ENCODE assay signal across 25 mouse cellular contexts in genomic region chr3:52548201-52548893, GRCm38 (mm10).
DNase-seq lines count a peak whose midpoint lies in the region; ATAC-seq and TF ChIP-seq lines count a peak whose summit lies in the region.
"Had no signal": no experiment of that assay in that cellular context is flagged by ENCODE, and none has a peak within 500 bp of the region (broad histone marks: within the 10 kb centered on the region; RNA-seq: fewer than 3 reads in every experiment).

No protein-coding gene starts in this region.

- H3K27me3 ChIP-seq in forebrain, embryonic 14.5 days (replicated peaks; ENCODE audit: control insufficient read depth, insufficient read depth, low read length), result no peaks in the 10 kb centered on the region
- no peaks in the 10 kb centered on the region for H3K27me3 ChIP-seq in forebrain, embryonic 15.5 days
- H3K27me3 ChIP-seq in lung, postnatal 0 days (replicated peaks; ENCODE audit: insufficient read depth, low read length), result no peaks in the 10 kb centered on the region
- H3K27me3 ChIP-seq: embryonic facial prominence, embryonic 12.5 days; intestine, embryonic 15.5 days had no signal

- H3K4me2 ChIP-seq in forebrain, embryonic 14.5 days (ENCODE audit: low read length), result no peak overlapping the region
- no peak overlapping the region for H3K4me2 ChIP-seq in forebrain, embryonic 15.5 days (replicated peaks)
- H3K4me2 ChIP-seq in lung, postnatal 0 days (replicated peaks; ENCODE audit: low read depth, low read length), result no peak overlapping the region
- H3K4me2 ChIP-seq: embryonic facial prominence, embryonic 12.5 days; embryonic facial prominence, embryonic 15.5 days; heart, embryonic 11.5 days; heart, embryonic 15.5 days; hindbrain, embryonic 13.5 days; intestine, embryonic 15.5 days had no signal

- H3K4me3 ChIP-seq in forebrain, embryonic 14.5 days (ENCODE audit: low read depth, low read length), result no peak overlapping the region
- no peak overlapping the region for H3K4me3 ChIP-seq in forebrain, embryonic 15.5 days
- no peak overlapping the region for H3K4me3 ChIP-seq in lung, postnatal 0 days (ENCODE audit: low read depth, low read length)
- H3K4me3 ChIP-seq in lung, adult 2 months (replicated peaks; ENCODE audit: extremely low read depth, low read depth, low read length), result no peak overlapping the region
- H3K4me3 ChIP-seq: embryonic facial prominence, embryonic 12.5 days; embryonic facial prominence, embryonic 15.5 days; heart, embryonic 15.5 days; hindbrain, embryonic 10.5 days; hindbrain, embryonic 13.5 days; intestine, embryonic 15.5 days had no signal

- no peak for ATAC-seq in forebrain, embryonic 14.5 days
- ATAC-seq in forebrain, embryonic 15.5 days (replicated peaks), result no peak
- ATAC-seq in lung, postnatal 0 days, result peak; percentile 64; the same call in 1 of the 2 replicates
- ATAC-seq: activated CD4-positive, CD25-positive, alpha-beta regulatory T cell, adult 4 months; forebrain, embryonic 16.5 days; hindbrain, embryonic 16.5 days; intestine, embryonic 15.5 days had no signal

- no peak for TF ChIP-seq POLR2A in lung, adult 2 months (IDR thresholded peaks at IDR 0.05; ENCODE audit: borderline replicate concordance, extremely low read depth, low read depth, low read length)

- intact Hi-C loops in heart, postnatal 10 days (cut with DNase I), result no loop called here

- no peaks in the 10 kb centered on the region for H3K4me1 ChIP-seq in forebrain, embryonic 14.5 days (ENCODE audit: control insufficient read depth, insufficient read depth, low read length)
- H3K4me1 ChIP-seq in forebrain, embryonic 15.5 days, result no peaks in the 10 kb centered on the region
- H3K4me1 ChIP-seq in lung, postnatal 0 days (ENCODE audit: insufficient read depth, low read depth, low read length), result no peaks in the 10 kb centered on the region
- no peaks in the 10 kb centered on the region for H3K4me1 ChIP-seq in lung, adult 2 months (ENCODE audit: control insufficient read depth, insufficient read depth, low read length)
- H3K4me1 ChIP-seq: embryonic facial prominence, embryonic 15.5 days; hindbrain, embryonic 13.5 days; intestine, embryonic 15.5 days had no signal

- no peak overlapping the region for H3K27ac ChIP-seq in forebrain, embryonic 14.5 days (ENCODE audit: low read depth, low read length)
- no peak overlapping the region for H3K27ac ChIP-seq in forebrain, embryonic 15.5 days (replicated peaks)
- H3K27ac ChIP-seq in lung, postnatal 0 days (ENCODE audit: low read length), result no peak overlapping the region
- H3K27ac ChIP-seq: embryonic facial prominence, embryonic 12.5 days; embryonic facial prominence, embryonic 15.5 days; heart, embryonic 15.5 days; hindbrain, embryonic 10.5 days; hindbrain, embryonic 13.5 days; intestine, embryonic 15.5 days had no signal

- no peak for TF ChIP-seq CTCF in lung, postnatal 0 days (IDR thresholded peaks at IDR 0.05)
- no peak for TF ChIP-seq CTCF in lung, adult 2 months (IDR thresholded peaks at IDR 0.05; ENCODE audit: insufficient read depth, low read length)

- no peaks in the 10 kb centered on the region; the same call in 1 of the 2 replicates for H3K9me3 ChIP-seq in forebrain, embryonic 14.5 days (replicated peaks; ENCODE audit: control insufficient read depth, low read length)
- H3K9me3 ChIP-seq in forebrain, embryonic 15.5 days, result no peaks in the 10 kb centered on the region
- H3K9me3 ChIP-seq in lung, postnatal 0 days (ENCODE audit: low read length), result no peaks in the 10 kb centered on the region
- H3K9me3 ChIP-seq: embryonic facial prominence, embryonic 12.5 days; embryonic facial prominence, embryonic 15.5 days; heart, embryonic 15.5 days; hindbrain, embryonic 10.5 days; hindbrain, embryonic 13.5 days; intestine, embryonic 15.5 days had no signal

- WGBS in forebrain, embryonic 14.5 days, result 89% methylated on average over 6 of the region's 6 CpGs
- 87% methylated on average over 6 of the region's 6 CpGs for WGBS in forebrain, embryonic 15.5 days
- 55% methylated on average over 6 of the region's 6 CpGs for WGBS in lung, postnatal 0 days
- 66% methylated on average over 6 of the region's 6 CpGs for whole genome bisulfite sequencing in lung, adult 2 months

- peak; percentile 87 for TF ChIP-seq EP300 in lung, postnatal 0 days (IDR thresholded peaks at IDR 0.05)

- DNase-seq in forebrain, embryonic 14.5 days (ENCODE audit: low spot score), result peak; percentile 8
- DNase-seq in heart, postnatal 10 days, result peak; percentile 44 to 49
- DNase-seq in heart, adult 8-10 months (ENCODE audit: low spot score), result no peak
- DNase-seq in lung, postnatal 0 days (ENCODE audit: low spot score), result peak; percentile 74
- DNase-seq in lung, adult 2 months, result no peak
- DNase-seq: adrenal gland, postnatal 10 days; adrenal gland, postnatal 36 days; cerebellum, adult 11 months; cerebellum, adult 2 months; cerebellum, adult 9-11 months; cerebellum, postnatal 25 days; gastrocnemius, postnatal 10 days; gastrocnemius, postnatal 36 days; kidney, adult 11 months had no signal

- no peaks in the 10 kb centered on the region for H3K36me3 ChIP-seq in forebrain, embryonic 14.5 days (ENCODE audit: control insufficient read depth, insufficient read depth, low read length)
- H3K36me3 ChIP-seq in forebrain, embryonic 15.5 days, result no peaks in the 10 kb centered on the region
- H3K36me3 ChIP-seq in lung, postnatal 0 days (ENCODE audit: insufficient read depth, low read length), result no peaks in the 10 kb centered on the region
- H3K36me3 ChIP-seq: embryonic facial prominence, embryonic 12.5 days; embryonic facial prominence, embryonic 15.5 days; heart, embryonic 15.5 days; hindbrain, embryonic 10.5 days; hindbrain, embryonic 13.5 days; intestine, embryonic 15.5 days had no signal

- no peak overlapping the region for H3K9ac ChIP-seq in forebrain, embryonic 14.5 days (ENCODE audit: low read length)
- no peak overlapping the region for H3K9ac ChIP-seq in forebrain, embryonic 15.5 days (replicated peaks)
- H3K9ac ChIP-seq in lung, postnatal 0 days (replicated peaks; ENCODE audit: low read depth), result no peak overlapping the region
- H3K9ac ChIP-seq: embryonic facial prominence, embryonic 12.5 days; embryonic facial prominence, embryonic 15.5 days; heart, embryonic 15.5 days; hindbrain, embryonic 13.5 days; intestine, embryonic 15.5 days had no signal

Comparison
In these comparisons a context has a peak if more than half of its experiments do, and no peak if none do; other contexts are left out.
1. DNase-seq: peak in forebrain, embryonic 14.5 days (single experiment), heart, postnatal 10 days (2 of 2) and lung, postnatal 0 days (single experiment); none in heart, adult 8-10 months (single experiment) and lung, adult 2 months (single experiment).